Mouse (Mus musculus) hindbrain, postnatal 0 days (tissue): Measurements from ENCODE around the gene Ccin. TPM values are rescaled to one million over a fixed set of nuclear protein-coding genes. Genes with fewer than 3 reads are reported as not detected.

ENCODE experiments used
- ATAC-seq: fragments of 200-750 bp; cut with Nextera tagmentation; 2 replicates; pipeline ENCODE4 v1.8.0; 2017; ENCODE audit warnings: mild to moderate bottlenecking, moderate TSS enrichment, moderate library complexity
- DNase-seq: peaks from one replicate; pipeline ENCODE4 v3.0.0-alpha.2; 2015; ENCODE audit warnings: low spot score
- H3K27ac ChIP-seq: fragments of 300-500 bp; sonication (generic); 2 replicates; pipeline ENCODE4 v1.5.1; 2014; ENCODE audit warnings: mild to moderate bottlenecking
- H3K27me3 ChIP-seq: fragments of 300-500 bp; sonication (generic); 2 replicates; pipeline ENCODE4 v1.6.1; 2014; ENCODE audit warnings: low read length, mixed read lengths; ENCODE audit not compliant: insufficient read depth
- H3K36me3 ChIP-seq: fragments of 300-500 bp; sonication (generic); 2 replicates; pipeline ENCODE4 v1.6.1; 2014; ENCODE audit warnings: low read length, mixed read lengths; ENCODE audit not compliant: insufficient read depth
- H3K4me1 ChIP-seq: fragments of 300-500 bp; sonication (generic); 2 replicates; pipeline ENCODE4 v1.6.1; 2014; ENCODE audit warnings: antibody characterized with exemption, low read length, mixed read lengths; ENCODE audit not compliant: insufficient read depth
- H3K4me2 ChIP-seq: fragments of 300-500 bp; sonication (generic); 2 replicates; pipeline ENCODE4 v1.6.1; 2014; ENCODE audit warnings: low read depth, mild to moderate bottlenecking, low read length, moderate library complexity, mixed read lengths
- H3K4me3 ChIP-seq: fragments of 300-500 bp; sonication (generic); 2 replicates; pipeline ENCODE4 v1.5.1; 2014; ENCODE audit warnings: low read length
- H3K9ac ChIP-seq: fragments of 300-500 bp; sonication (generic); replicated peaks from 2 replicates; pipeline ENCODE4 v1.6.1; 2014; ENCODE audit warnings: mild to moderate bottlenecking, low read length, moderate library complexity, mixed read lengths
- H3K9me3 ChIP-seq: fragments of 300-500 bp; sonication (generic); 2 replicates; pipeline ENCODE4 v1.6.1; 2016; ENCODE audit warnings: low read length, mixed read lengths
- CTCF ChIP-seq: IDR thresholded peaks from 2 replicates; pipeline ENCODE4 v1.5.1; 2016; ENCODE audit warnings: antibody characterized with exemption, control low read depth, low read depth
- WGBS: fragments of 180-500 bp; shearing (Covaris S2); extraction: QIAGEN DNeasy Blood & Tissue Kit; methylation state at CpG from one replicate; pipeline ENCODE4 v1.1.7; 2014; 5-methylcytosine and 5-hydroxymethylcytosine counted together
- polyA plus RNA-seq: library from polyadenylated mRNA; unstranded; fragments of >200 nt; fragmentation: Nextera tagmentation; extraction: Ambion mirVana; gene quantifications from 2 replicates; pipeline ENCODE4 v1.2.1, GENCODE M21; 2015
- total RNA-seq: library from RNA; depleted of rRNA; stranded (reverse); fragments of >200 nt; gene quantifications from 2 replicates; pipeline ENCODE4 v1.2.3, GENCODE M21; 2014

Ccin gene
- total and polyA plus RNA-seq, 2 experiments from 2014 or later, result not detected

- WGBS, result 77% methylated on average over 2 of the region's 2 CpGs
- H3K9me3 ChIP-seq, result no peaks in the 10 kb centered on the region
These were observed 11.1 kb downstream of the Ccin start for GRCm38 (mm10) chr4:43994342-43994741.

GRCm38 (mm10) chr4:44003622-44004021 lies 20.3 kb downstream of the Ccin start:
- Histone ChIP-seq H3K9me3 (no peaks in the 10 kb centered on the region), H3K9ac (no peak overlapping the region), H3K27ac (no peak overlapping the region), H3K27me3 (no peaks in the 10 kb centered on the region), H3K4me2 (no peak overlapping the region), H3K4me1 (no peaks in the 10 kb centered on the region), H3K4me3 (no peak overlapping the region), H3K36me3 (no peaks in the 10 kb centered on the region)
- DNase-seq (no peak), ATAC-seq (no peak)
- WGBS, result 87% methylated on average over 6 of the region's 6 CpGs
- no peak for TF ChIP-seq CTCF

More at GRCm38 (mm10) chr4:43994342-43994741, 11.1 kb downstream of the Ccin start:
- Histone ChIP-seq H3K4me2 (no peak overlapping the region), H3K4me1 (no peaks in the 10 kb centered on the region), H3K4me3 (no peak overlapping the region), H3K36me3 (no peaks in the 10 kb centered on the region), H3K9ac (no peak overlapping the region), H3K27me3 (no peaks in the 10 kb centered on the region), H3K27ac (no peak overlapping the region)
- DNase-seq (no peak), ATAC-seq (no peak)
- TF ChIP-seq CTCF, result no peak

- H3K4me2 ChIP-seq, result no peak within 1 kb of the TSS
- no peaks in the 10 kb centered on the region for H3K27me3 ChIP-seq
- no peaks in the 10 kb centered on the region for H3K36me3 ChIP-seq
- no peak within 1 kb of the TSS for H3K27ac ChIP-seq
- ATAC-seq (no peak), DNase-seq (no peak)
- 88% methylated on average over 5 of the region's 5 CpGs for WGBS
- H3K4me1 ChIP-seq, result no peaks in the 10 kb centered on the region
- H3K9ac ChIP-seq, result no peak within 1 kb of the TSS
- no peak for TF ChIP-seq CTCF
- no peaks in the 10 kb centered on the region for H3K9me3 ChIP-seq
- H3K4me3 ChIP-seq, result no peak within 1 kb of the TSS
These were observed 20.8 kb downstream of the Ccin start, which contains the start of gene Clta for GRCm38 (mm10) chr4:44004126-44004525. Gene Clta (plus strand): TSS chr4:44004452.

GRCm38 (mm10) chr4:44004623-44005409 lies 21.5 kb downstream of the Ccin start:
- no peaks in the 10 kb centered on the region for H3K4me1 ChIP-seq
- 73% methylated on average over 3 of the region's 3 CpGs for WGBS
- ATAC-seq, result no peak
- TF ChIP-seq CTCF, result no peak
- H3K9me3 ChIP-seq, result no peaks in the 10 kb centered on the region
- no peak overlapping the region for H3K9ac ChIP-seq
- no peak for DNase-seq
- H3K4me3 ChIP-seq, result no peak overlapping the region
- no peaks in the 10 kb centered on the region for H3K36me3 ChIP-seq
- H3K4me2 ChIP-seq, result no peak overlapping the region
- H3K27me3 ChIP-seq, result no peaks in the 10 kb centered on the region
- no peak overlapping the region for H3K27ac ChIP-seq

DNA sequence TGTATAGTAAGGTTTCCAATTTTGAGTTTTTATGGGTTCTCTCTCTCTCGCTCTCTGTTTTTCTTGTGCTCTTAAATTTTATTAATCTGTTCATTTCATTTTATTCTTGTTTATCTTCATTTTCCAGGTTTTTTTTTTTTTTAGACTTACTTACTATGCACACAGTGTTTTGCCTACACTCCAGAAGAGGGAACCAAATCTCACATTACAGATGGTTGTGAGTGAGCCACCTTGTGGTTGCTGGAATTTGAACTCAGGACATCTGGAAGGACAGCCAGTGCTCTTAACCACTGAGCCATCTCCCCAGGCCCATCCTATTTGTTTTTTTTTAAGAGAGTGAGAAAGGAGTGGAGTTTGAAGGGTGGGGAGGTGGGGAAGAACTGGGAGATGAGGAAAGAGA lies 26.9 kb downstream of the Ccin start:
- no peak overlapping the region for H3K27ac ChIP-seq
- H3K4me1 ChIP-seq, result peaks cover 14% of the 10 kb centered on the region
- 94% methylated on average over 1 of the region's 1 CpGs for WGBS
- H3K9ac ChIP-seq, result no peak overlapping the region
- 0 out of 2 replicates have a peak, but pooled peaks have one; percentile 22 for TF ChIP-seq CTCF
- no peaks in the 10 kb centered on the region for H3K9me3 ChIP-seq
- H3K4me3 ChIP-seq, result no peak overlapping the region
- DNase-seq, result no peak
- H3K27me3 ChIP-seq, result no peaks in the 10 kb centered on the region
- H3K36me3 ChIP-seq, result no peaks in the 10 kb centered on the region
- ATAC-seq, result no peak
- no peak overlapping the region for H3K4me2 ChIP-seq

- Histone ChIP-seq H3K4me2 (no peak overlapping the region), H3K9ac (no peak overlapping the region), H3K36me3 (no peaks in the 10 kb centered on the region), H3K4me3 (no peak overlapping the region), H3K9me3 (no peaks in the 10 kb centered on the region), H3K27me3 (no peaks in the 10 kb centered on the region), H3K27ac (no peak overlapping the region), H3K4me1 (peaks cover 14% of the 10 kb centered on the region)
- TF ChIP-seq CTCF, result no peak
- ATAC-seq, result no peak
- no peak for DNase-seq
- WGBS, result 36% methylated on average over 2 of the region's 2 CpGs
These were observed 27.6 kb downstream of the Ccin start for GRCm38 (mm10) chr4:44010893-44011292.

DNA sequence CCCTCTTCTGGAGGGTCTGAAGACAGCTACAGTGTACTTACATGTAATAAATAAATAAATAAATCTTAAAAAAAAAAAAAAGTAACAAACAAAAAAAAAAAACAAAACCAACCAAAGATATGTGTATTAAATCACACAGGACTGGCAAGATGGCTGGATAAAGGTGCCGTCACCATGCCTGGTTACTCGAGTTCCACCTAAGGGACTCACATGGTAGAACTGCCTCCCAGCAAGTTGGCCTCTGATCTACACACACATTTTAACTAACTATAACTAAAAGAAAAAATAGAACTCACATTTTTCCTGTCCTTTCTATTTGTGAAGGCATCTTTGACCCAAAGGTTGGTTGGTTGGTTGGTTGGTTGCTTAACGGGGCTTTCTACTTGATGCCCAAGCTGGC lies 28.5 kb downstream of the Ccin start:
- peak overlapping the region; percentile 88 for H3K9ac ChIP-seq
- no peaks in the 10 kb centered on the region for H3K36me3 ChIP-seq
- peak overlapping the region; percentile 89 for H3K4me3 ChIP-seq
- H3K9me3 ChIP-seq, result no peaks in the 10 kb centered on the region
- peaks cover 14% of the 10 kb centered on the region for H3K4me1 ChIP-seq
- 84% methylated on average over 3 of the region's 3 CpGs for WGBS
- no peaks in the 10 kb centered on the region for H3K27me3 ChIP-seq
- H3K27ac ChIP-seq, result peak overlapping the region; percentile 83
- peak overlapping the region; percentile 94 for H3K4me2 ChIP-seq
- no peak for TF ChIP-seq CTCF
- ATAC-seq, result no peak
- no peak for DNase-seq
